Mouse (Mus musculus) hindbrain, embryonic 13.5 days (tissue): ENCODE measurements around the gene Hmgcl. TPM values are rescaled to one million over a fixed set of nuclear protein-coding genes. Genes with fewer than 3 reads are reported as not detected.

ENCODE experiments used
- ATAC-seq: fragments of 200-750 bp; cut with Nextera tagmentation; 2 replicates; pipeline ENCODE4 v1.8.0; 2017; ENCODE audit warnings: moderate TSS enrichment; ENCODE audit not compliant: low FRiP score
- H3K27ac ChIP-seq: fragments of 300-500 bp; sonication (generic); 2 replicates; pipeline ENCODE4 v1.5.1; 2015; ENCODE audit warnings: inconsistent platforms, mild to moderate bottlenecking, moderate library complexity
- H3K27me3 ChIP-seq: fragments of 300-500 bp; sonication (generic); 2 replicates; pipeline ENCODE4 v1.6.1; 2015; ENCODE audit warnings: mild to moderate bottlenecking, inconsistent platforms
- H3K36me3 ChIP-seq: fragments of 300-500 bp; sonication (generic); 2 replicates; pipeline ENCODE4 v1.6.1; 2015; ENCODE audit warnings: mild to moderate bottlenecking, inconsistent platforms
- H3K4me1 ChIP-seq: fragments of 300-500 bp; sonication (generic); replicated peaks from 2 replicates; pipeline ENCODE4 v1.6.1; 2015; ENCODE audit warnings: inconsistent platforms
- H3K4me2 ChIP-seq: fragments of 300-500 bp; sonication (generic); 2 replicates; pipeline ENCODE4 v1.6.1; 2015; ENCODE audit warnings: inconsistent platforms, mild to moderate bottlenecking, moderate library complexity
- H3K4me3 ChIP-seq: fragments of 300-500 bp; sonication (generic); 2 replicates; pipeline ENCODE4 v1.5.1; 2015; ENCODE audit warnings: mild to moderate bottlenecking, inconsistent platforms
- H3K9ac ChIP-seq: fragments of 300-500 bp; sonication (generic); 2 replicates; pipeline ENCODE4 v1.6.1; 2015; ENCODE audit warnings: mild to moderate bottlenecking, inconsistent platforms
- H3K9me3 ChIP-seq: fragments of 300-500 bp; sonication (generic); 2 replicates; pipeline ENCODE4 v1.6.1; 2016; ENCODE audit warnings: inconsistent platforms
- WGBS: fragments of 180-500 bp; shearing (Covaris S2); methylation state at CpG from one replicate; pipeline ENCODE4 v1.1.7; 2015; 5-methylcytosine and 5-hydroxymethylcytosine counted together
- polyA plus RNA-seq: library from polyadenylated mRNA; unstranded; fragments of >200 nt; fragmentation: Nextera tagmentation; extraction: Ambion mirVana; gene quantifications from 2 replicates; pipeline ENCODE4 v1.2.1, GENCODE M21; 2015

Hmgcl gene
- polyA plus RNA-seq, 1 experiment from 2014 or later, result 56.5 TPM

DNA sequence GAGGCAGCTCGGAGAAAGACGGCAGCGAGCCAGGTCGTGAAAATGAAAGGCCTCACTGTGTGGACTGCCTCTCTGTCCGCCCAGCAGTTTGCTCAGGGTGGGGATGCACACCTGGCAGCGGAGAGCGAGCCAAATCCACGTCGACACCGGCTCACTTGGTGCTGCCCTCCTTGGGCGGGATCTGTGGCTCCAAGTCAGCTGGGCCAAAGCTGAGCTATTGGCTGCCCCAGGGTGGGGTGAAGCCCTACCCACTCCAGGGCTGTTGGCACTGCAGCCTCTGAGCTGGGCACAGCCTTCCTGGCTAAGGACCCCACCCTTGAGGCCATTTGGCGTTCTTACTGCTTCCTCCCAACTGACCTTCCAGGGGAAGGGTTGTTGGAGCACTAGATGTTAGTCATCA is 18.2 kb downstream of the Hmgcl start:
- Histone ChIP-seq H3K27ac (peak overlapping the region; percentile 94; the same call in 1 of the 2 replicates), H3K4me1 (peaks cover 26% of the 10 kb centered on the region), H3K9me3 (no peaks in the 10 kb centered on the region), H3K4me2 (peak overlapping the region; percentile 95), H3K9ac (peak overlapping the region; percentile 95), H3K27me3 (no peaks in the 10 kb centered on the region), H3K36me3 (peaks cover 60% of the 10 kb centered on the region), H3K4me3 (peak overlapping the region; percentile 85)
- WGBS, result 5% methylated on average over 12 of the region's 12 CpGs
- ATAC-seq, result no peak

DNA sequence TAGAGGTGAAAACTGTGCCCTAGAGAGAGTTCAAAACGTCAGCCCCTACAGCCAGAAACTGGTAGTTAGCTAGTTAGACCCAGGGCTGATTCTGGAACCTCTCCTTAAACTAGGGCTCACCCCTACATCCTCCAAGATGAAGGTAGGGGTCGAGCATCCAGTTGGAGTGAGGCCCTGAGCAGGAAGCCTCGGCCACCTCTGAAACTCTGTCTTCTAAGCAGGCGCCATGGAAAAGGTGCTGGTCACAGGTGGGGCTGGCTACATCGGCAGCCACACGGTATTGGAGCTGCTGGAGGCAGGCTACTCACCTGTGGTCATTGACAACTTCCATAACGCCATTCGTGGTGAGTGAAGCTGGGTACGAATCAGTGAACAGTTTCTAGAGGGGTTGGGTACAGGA is 18.9 kb downstream of the Hmgcl start:
- no peak for ATAC-seq
- peak overlapping the region; percentile 95 for H3K9ac ChIP-seq
- H3K4me1 ChIP-seq, result peaks cover 32% of the 10 kb centered on the region
- no peak overlapping the region for H3K27ac ChIP-seq
- peaks cover 60% of the 10 kb centered on the region for H3K36me3 ChIP-seq
- no peaks in the 10 kb centered on the region for H3K27me3 ChIP-seq
- no peaks in the 10 kb centered on the region for H3K9me3 ChIP-seq
- WGBS, result 87% methylated on average over 9 of the region's 9 CpGs
- peak overlapping the region; percentile 85; the same call in 1 of the 2 replicates for H3K4me3 ChIP-seq
- peak overlapping the region; percentile 95; the same call in 1 of the 2 replicates for H3K4me2 ChIP-seq

DNA sequence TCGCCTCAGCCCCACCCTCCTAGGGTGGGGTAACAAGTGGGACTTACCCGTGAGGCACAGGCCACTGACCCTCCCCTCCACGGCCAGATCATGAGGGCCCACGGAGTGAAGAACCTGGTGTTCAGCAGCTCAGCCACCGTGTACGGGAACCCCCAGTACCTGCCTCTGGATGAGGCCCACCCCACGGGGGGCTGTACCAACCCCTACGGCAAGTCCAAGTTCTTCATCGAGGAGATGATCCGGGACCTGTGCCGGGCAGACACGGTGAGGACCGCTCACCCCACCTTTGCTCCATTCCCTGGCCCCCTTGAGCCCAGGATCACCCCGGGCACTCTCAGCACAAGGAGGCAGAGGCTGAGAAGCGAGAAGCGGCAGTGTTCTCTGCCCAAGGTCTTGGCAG is 20.0 kb downstream of the Hmgcl start:
- peaks cover 44% of the 10 kb centered on the region for H3K4me1 ChIP-seq
- H3K4me3 ChIP-seq, result no peak overlapping the region
- no peak overlapping the region for H3K4me2 ChIP-seq
- no peaks in the 10 kb centered on the region for H3K27me3 ChIP-seq
- H3K9ac ChIP-seq, result no peak overlapping the region
- no peak overlapping the region for H3K27ac ChIP-seq
- ATAC-seq, result no peak
- WGBS, result 91% methylated on average over 16 of the region's 16 CpGs
- peaks cover 61% of the 10 kb centered on the region for H3K36me3 ChIP-seq
- H3K9me3 ChIP-seq, result no peaks in the 10 kb centered on the region

DNA sequence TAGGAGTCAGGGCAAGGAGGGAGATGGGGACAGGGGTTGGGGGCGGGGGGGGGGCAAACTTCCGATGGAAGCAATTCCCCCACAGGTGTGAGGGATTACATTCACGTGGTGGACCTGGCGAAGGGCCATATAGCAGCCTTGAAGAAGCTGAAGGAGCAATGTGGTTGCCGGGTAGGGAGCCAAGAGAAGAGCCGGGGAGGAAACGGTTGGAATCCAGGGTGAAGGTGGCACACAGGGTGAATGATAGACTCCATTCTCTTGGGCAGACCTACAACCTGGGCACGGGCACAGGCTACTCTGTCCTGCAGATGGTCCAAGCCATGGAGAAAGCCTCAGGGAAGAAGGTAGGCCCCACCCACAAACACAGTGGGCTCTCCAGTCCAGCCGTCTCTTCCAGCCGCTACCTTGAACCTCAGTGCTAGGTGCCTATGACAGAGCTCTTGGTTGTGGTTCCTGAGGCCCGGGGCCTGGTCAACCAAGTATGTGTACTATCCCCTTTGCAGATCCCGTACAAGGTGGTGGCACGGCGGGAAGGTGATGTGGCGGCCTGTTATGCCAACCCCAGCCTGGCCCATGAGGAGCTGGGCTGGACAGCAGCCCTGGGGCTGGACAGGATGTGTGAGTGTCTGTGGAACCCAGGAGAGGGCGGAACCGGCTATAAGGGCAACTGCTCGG is 21.0 kb downstream of the Hmgcl start:
- peaks cover 56% of the 10 kb centered on the region for H3K36me3 ChIP-seq
- H3K27me3 ChIP-seq, result no peaks in the 10 kb centered on the region
- H3K4me2 ChIP-seq, result no peak overlapping the region
- peaks cover 51% of the 10 kb centered on the region for H3K4me1 ChIP-seq
- no peak overlapping the region for H3K27ac ChIP-seq
- no peak for ATAC-seq
- H3K9me3 ChIP-seq, result no peaks in the 10 kb centered on the region
- WGBS, result 92% methylated on average over 18 of the region's 18 CpGs
- no peak overlapping the region for H3K9ac ChIP-seq
- H3K4me3 ChIP-seq, result no peak overlapping the region

DNA sequence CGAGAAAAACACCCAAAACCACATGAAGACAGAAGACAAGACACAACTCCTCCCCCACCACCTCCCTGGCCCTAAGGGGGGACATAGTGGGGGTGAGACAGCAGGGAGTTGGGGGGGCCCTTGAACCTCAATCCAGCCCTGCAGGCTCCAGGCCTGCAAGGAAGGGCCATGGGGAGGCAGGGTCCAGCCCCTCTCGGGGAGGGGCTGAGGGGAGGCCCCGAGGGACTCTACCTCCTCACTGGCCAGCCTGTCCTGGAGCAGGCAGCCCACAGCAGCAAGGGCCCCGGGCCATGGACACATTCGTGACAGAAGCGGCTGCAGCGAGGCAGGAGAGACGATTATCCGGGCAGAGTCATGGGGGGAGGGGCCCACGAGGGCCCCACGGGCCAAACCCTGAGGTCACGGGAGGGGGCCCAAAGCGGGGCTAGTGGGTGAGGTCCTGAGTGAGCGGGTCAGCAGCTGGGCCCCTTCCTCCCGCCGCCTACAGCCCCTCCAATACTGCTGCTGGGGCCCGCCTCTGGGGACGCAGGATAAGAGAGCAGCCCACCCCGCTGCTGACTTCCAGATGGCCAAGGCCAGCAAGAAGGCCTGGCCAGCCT is 22.1 kb downstream of the Hmgcl start:
- H3K9me3 ChIP-seq, result no peaks in the 10 kb centered on the region
- peaks cover 56% of the 10 kb centered on the region for H3K36me3 ChIP-seq
- WGBS, result 66% methylated on average over 19 of the region's 19 CpGs
- no peaks in the 10 kb centered on the region for H3K27me3 ChIP-seq
- no peak overlapping the region for H3K4me2 ChIP-seq
- no peak for ATAC-seq
- H3K9ac ChIP-seq, result no peak overlapping the region
- H3K4me3 ChIP-seq, result no peak overlapping the region
- no peak overlapping the region for H3K27ac ChIP-seq
- peaks cover 50% of the 10 kb centered on the region for H3K4me1 ChIP-seq

DNA sequence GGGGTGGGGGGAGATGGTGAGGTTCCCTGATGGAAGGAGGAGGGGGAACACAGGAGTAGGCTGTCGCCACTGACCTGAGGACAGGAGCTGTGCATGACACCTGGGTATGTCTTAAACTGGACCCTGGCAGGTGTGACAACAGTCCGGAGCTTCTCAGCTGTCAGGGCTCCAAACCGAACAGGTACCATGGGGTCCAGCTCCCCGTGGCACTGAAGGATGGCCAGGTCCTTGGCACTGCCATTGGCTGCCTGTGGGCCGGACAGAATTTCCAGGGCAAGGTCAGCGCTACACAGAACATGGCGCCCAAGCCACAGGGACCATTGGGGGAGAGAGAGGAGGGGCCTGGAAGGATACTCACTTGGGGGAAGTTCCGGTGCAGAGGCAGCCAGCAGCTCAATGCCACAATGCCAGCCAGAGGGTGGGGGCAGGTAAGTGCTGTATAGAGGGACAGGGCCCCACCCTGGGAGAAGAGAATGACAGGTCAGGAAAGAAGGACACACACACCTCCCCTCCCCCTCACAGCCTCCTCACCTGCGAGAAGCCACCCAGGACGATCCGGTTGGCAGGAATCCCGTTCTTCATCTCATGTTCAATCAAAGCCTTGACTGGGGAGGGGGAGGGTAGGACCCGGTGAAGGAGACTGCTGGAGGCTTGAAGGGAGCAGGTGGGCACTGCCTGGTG is 23.0 kb downstream of the Hmgcl start:
- no peak for ATAC-seq
- H3K4me1 ChIP-seq, result peaks cover 46% of the 10 kb centered on the region
- no peaks in the 10 kb centered on the region for H3K9me3 ChIP-seq
- no peaks in the 10 kb centered on the region for H3K27me3 ChIP-seq
- H3K9ac ChIP-seq, result no peak overlapping the region
- H3K4me3 ChIP-seq, result no peak overlapping the region
- peaks cover 58% of the 10 kb centered on the region for H3K36me3 ChIP-seq
- WGBS, result 90% methylated on average over 13 of the region's 13 CpGs
- H3K4me2 ChIP-seq, result no peak overlapping the region
- H3K27ac ChIP-seq, result no peak overlapping the region

GRCm38 (mm10) chr4:135970585-135970984 is 24.3 kb downstream of the Hmgcl start:
- WGBS, result 94% methylated on average over 11 of the region's 11 CpGs
- Histone ChIP-seq H3K4me2 (0 out of 2 replicates have a peak overlapping the region, but pooled peaks have one; percentile 99), H3K27me3 (no peaks in the 10 kb centered on the region), H3K4me1 (peaks cover 33% of the 10 kb centered on the region), H3K4me3 (peak overlapping the region; percentile 99; the same call in 1 of the 2 replicates), H3K9me3 (no peaks in the 10 kb centered on the region), H3K9ac (0 out of 2 replicates have a peak overlapping the region, but pooled peaks have one; percentile 97), H3K27ac (no peak overlapping the region), H3K36me3 (peaks cover 68% of the 10 kb centered on the region)
- ATAC-seq, result no peak

DNA sequence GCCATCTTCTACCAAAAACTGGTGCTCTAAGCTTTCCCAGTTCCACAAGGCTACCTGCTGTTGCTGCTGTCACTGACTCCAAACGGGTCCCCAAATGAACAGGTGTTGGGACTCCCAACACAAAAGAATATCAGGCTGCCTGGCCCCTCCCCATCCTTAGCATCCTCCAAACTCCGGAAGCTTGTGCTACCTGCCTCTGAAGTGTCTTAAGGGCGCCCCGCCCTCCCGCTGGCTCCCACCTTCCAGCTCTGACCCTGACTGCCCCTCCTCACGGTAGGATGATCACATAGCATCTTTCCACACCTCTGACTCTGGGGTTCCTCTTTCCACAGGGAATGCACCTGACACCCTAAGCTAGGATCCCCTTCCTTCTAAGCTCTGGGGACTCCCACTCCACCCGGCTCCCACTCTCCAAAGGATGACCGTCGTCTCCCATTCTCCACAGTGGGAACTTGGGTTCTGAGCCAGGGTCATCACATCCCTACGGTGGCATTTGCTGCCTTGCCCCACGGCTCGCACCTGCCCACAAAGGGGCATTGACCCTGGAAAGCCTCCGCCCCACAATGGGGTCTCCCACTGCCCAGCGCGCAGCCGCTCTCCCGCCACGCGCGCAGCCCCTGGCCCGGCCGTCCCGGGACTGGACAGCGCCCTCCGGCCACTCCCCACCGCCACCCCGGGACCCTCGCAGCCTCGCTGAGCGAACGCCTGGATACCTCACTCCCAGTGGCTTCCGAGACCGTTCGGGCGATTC is 25.7 kb downstream of the Hmgcl start:
- WGBS, result under 1% methylated on average over 35 of the region's 35 CpGs
- H3K9ac ChIP-seq, result peak overlapping the region; percentile 97
- H3K4me2 ChIP-seq, result peak overlapping the region; percentile 99
- H3K4me3 ChIP-seq, result peak overlapping the region; percentile 99
- H3K4me1 ChIP-seq, result peaks cover 33% of the 10 kb centered on the region
- H3K27ac ChIP-seq, result peak overlapping the region; percentile 81
- H3K27me3 ChIP-seq, result no peaks in the 10 kb centered on the region
- ATAC-seq, result peak; percentile 65
- no peaks in the 10 kb centered on the region for H3K9me3 ChIP-seq
- peaks cover 67% of the 10 kb centered on the region for H3K36me3 ChIP-seq

DNA sequence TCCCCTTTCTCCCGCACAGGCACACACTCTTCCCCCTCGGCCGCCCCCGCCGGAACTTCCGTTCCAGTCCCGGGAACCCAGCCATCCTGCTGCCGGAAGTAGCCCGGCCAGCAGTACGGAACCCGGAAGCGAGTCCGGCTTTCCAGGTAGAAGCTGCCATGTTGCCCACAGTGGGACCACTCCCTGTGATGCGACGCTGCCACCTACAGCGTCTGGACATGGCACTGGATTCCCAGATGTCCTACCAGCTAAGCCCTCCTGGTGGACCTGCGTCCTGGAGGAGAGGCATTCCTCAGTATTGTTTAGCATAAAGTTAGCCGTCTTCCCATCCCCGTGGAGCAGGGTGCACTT is 26.3 kb downstream of the Hmgcl start, which contains the start of gene Lypla2:
TSS of gene Lypla2 (minus strand) at position 71 of the 351 bp plus-strand sequence.
- Histone ChIP-seq H3K27me3 (no peaks in the 10 kb centered on the region), H3K9me3 (no peaks in the 10 kb centered on the region), H3K4me3 (peak within 1 kb of the TSS; percentile 99), H3K4me1 (peaks cover 33% of the 10 kb centered on the region), H3K4me2 (peak within 1 kb of the TSS; percentile 99), H3K27ac (peak within 1 kb of the TSS; percentile 81), H3K9ac (peak within 1 kb of the TSS; percentile 97), H3K36me3 (peaks cover 65% of the 10 kb centered on the region)
- peak; percentile 84 for ATAC-seq
- WGBS, result 2% methylated on average over 19 of the region's 19 CpGs

DNA sequence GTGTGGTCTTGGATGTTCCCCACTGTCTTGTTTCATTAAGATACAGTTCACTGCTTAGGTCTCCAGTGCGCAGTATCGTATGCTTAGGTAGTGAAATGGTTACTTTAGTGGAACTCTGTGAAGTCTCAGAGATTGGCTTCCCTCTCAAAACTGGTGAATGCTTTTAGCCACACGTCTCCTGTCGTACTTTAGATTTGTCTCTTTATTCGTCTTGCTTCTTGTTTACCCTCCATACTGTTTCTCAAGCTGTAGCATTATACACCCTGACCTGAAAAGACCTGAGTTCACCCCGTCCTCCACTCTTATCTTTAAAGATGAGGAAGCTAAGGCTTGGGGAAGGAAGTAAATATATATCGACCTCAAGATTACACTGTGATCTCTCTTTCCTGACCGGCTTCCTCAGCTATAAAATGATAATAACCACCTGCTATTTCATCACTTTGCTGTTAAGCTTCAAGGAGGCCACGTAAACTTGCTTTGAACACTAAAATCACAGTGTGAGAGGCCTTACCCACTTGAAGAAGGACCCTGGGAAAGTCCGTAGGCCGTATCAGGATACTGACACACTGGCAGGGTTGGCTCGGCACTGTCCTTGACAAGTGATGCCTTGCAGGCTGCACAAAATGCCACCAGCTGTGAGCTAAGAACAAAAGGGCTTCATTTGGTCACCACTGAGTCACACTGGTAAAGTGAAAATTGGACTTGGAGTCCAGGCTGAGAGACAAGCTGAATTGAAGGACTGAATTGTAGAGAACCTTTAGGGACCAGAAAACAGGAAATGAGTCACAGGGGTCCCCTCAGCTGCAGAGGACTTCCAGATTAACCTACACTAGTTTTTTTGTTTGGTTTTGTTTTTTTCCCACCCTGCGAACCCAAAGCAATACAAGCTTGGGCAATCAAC is 26.9 kb downstream of the Hmgcl start:
- H3K4me1 ChIP-seq, result peaks cover 33% of the 10 kb centered on the region
- peak overlapping the region; percentile 99 for H3K4me2 ChIP-seq
- H3K27ac ChIP-seq, result peak overlapping the region; percentile 81; the same call in 1 of the 2 replicates
- no peaks in the 10 kb centered on the region for H3K9me3 ChIP-seq
- peaks cover 59% of the 10 kb centered on the region for H3K36me3 ChIP-seq
- H3K9ac ChIP-seq, result peak overlapping the region; percentile 97
- WGBS, result 74% methylated on average over 13 of the region's 13 CpGs
- peak overlapping the region; percentile 99 for H3K4me3 ChIP-seq
- no peaks in the 10 kb centered on the region for H3K27me3 ChIP-seq
- no peak; the same call in 1 of the 2 replicates for ATAC-seq

GRCm38 (mm10) chr4:135976146-135976545 is 29.9 kb downstream of the Hmgcl start:
- peaks cover 42% of the 10 kb centered on the region for H3K36me3 ChIP-seq
- no peak for ATAC-seq
- no peak overlapping the region for H3K9ac ChIP-seq
- no peak overlapping the region for H3K4me3 ChIP-seq
- 94% methylated on average over 12 of the region's 12 CpGs for WGBS
- H3K9me3 ChIP-seq, result no peaks in the 10 kb centered on the region
- no peaks in the 10 kb centered on the region for H3K27me3 ChIP-seq
- no peak overlapping the region for H3K27ac ChIP-seq
- no peak overlapping the region for H3K4me2 ChIP-seq
- H3K4me1 ChIP-seq, result peaks cover 14% of the 10 kb centered on the region
